Mouse (Mus musculus) CH12.LX (cell line): ENCODE results near the gene Slc9a4.

Source experiments
- CTCF ChIP-seq, 2 experiments: IDR thresholded peaks in 1 of 2; conservative IDR thresholded peaks in 1 of 2; 2 replicates each; pipeline ENCODE4 v1.5.1; 2011 to 2012; ENCODE audit warnings: low read depth in 2 of 2, low read length in 2 of 2, improper control_type of control experiment in 1 of 2, inconsistent platforms in 1 of 2, mild to moderate bottlenecking in 1 of 2, moderate library complexity in 1 of 2
- POLR2A ChIP-seq: IDR thresholded peaks from 2 replicates; pipeline ENCODE4 v1.6.1; 2011; ENCODE audit warnings: low read depth, mild to moderate bottlenecking, improper control_type of control experiment, low read length
- TBP ChIP-seq: conservative IDR thresholded peaks from 2 replicates; pipeline ENCODE4 v1.6.1; 2011; ENCODE audit warnings: low read depth, low read length, improper control_type of control experiment

DNA sequence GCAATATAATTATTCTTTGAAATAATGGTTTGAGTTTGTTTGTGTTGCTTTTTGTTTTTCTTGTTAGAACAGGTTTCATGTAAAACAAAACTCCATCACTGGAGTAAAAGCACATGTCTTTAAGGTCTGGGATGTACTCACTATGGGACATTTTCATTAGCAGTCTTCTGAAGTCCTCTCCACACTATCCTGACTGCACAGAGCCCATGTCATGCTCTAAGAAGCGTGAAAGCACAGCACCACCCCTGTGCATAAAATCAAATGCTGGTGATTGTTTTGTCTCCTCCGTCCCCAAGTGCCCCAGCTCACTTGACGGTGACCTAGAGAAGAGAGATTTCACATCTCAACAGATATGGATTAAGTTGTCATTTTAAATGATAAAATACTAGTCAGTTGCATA, 45.1 kb downstream of the Slc9a4 start:
- TF ChIP-seq CTCF (conservative IDR thresholded peaks at IDR 0.05 in 1 of 2, IDR thresholded peaks at IDR 0.05 in 1 of 2; ENCODE audit: low read depth in 2 of 2, low read length in 2 of 2) (no peak), POLR2A (no peak), TBP (no peak)
